Mouse (Mus musculus): ENCODE data around the gene Osgin1. TPM values are rescaled to one million over a fixed set of nuclear protein-coding genes. Genes with fewer than 3 reads are reported as not detected.
A peak's percentile ranks its signal among the peaks of the same experiment; 100 is the strongest.

Gene Osgin1
- 20.6 and 31.2 TPM in 2 replicates for polyA plus RNA-seq (2012; rRNA removed)

GRCm38 (mm10) chr8:119433582-119434174 is at the start of gene Osgin1:
Osgin1 (plus strand) TSS chr8:119434124.
- DNase-seq (ENCODE audit: low read depth): no peak

DNA sequence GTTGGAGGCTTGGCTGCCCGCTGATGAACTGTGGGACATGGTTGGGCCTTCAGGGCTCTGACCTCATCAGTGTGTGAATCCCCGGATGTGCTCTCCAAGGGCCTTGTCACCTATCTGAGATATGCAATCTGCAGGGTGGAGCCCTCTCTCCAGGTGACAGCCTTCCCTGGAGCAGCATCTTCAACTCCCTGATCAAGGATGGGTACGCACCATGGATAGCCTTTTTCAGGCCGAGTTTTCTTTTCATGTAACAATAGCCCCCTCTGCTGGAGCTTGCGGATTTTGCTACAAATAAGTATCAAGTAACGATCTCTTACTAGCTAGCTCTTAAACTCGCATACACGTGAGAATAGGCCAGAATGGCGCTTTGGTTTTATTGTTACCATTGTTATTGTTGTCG is 49.4 kb upstream of the Osgin1 start:
- DNase-seq (ENCODE audit: low read depth): no peak

DNA sequence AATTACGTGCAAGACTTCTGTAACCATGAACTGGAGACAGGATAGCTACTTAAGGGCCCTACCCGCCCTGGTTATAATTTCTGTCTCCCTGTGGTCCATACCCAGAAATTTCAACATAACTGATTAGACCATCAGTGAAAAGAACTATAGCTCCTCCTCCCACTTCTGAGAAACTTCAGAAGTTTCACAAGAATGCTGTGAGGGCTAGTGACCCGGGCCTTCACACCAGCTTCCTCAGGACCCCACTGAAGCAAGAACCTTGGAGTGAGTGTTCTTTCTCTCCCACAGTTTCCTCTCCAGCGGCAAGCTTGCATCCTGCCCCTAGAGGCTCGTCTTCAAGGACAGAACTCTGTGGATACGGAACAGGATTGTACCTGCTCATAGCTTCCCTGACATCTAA is 48.1 kb upstream of the Osgin1 start:
- DNase-seq (ENCODE audit: low read depth): no peak

DNA sequence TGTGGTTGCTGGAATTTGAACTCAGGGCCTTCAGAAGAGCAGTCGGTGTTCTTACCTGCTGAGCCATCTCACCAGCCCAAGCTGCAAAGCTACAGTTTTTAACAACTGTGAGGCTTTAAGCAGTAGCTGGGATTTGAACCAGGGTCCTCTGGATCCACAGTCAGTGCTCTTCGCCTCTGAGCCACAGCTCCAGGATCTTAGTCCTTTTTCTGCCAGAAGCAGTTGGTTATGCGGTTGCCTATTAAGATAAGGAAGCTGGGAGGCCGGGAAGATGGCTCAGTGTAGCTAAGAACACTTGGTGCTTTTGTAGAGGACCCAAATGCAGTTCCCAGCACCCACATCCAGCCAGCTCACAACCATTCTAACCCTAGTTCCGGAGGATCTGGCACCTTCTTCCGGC is 46.9 kb upstream of the Osgin1 start:
- DNase-seq (ENCODE audit: low read depth): no peak

- no peak for DNase-seq (ENCODE audit: low read depth)
Observed at GRCm38 (mm10) chr8:119394097-119394496, 39.8 kb upstream of the Osgin1 start.

DNA sequence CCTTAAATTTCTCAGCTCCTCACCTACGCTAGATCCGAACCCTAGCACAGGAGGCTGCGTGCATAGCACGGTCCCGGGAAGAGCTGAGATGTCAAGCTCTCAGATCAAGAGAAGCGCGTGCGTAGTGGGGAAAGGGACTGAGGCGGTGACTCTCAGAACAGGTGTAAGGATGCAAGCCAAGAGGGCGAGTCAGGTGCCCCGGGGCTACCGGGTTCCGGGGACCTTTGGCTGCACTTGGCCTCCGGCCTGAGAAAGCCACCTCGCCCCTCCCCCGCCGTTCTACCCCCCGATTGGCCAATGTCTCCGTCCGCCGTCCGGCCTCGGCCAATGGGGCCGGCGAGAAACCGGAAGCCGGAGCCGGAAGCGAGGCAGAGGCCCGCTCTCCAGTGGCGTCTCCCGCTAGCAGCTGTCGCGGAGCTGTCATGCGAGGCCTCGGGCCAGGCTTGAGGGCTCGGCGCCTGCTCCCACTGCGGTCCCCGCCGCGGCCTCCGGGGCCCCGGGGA is 39.3 kb upstream of the Osgin1 start, which contains the start of gene Mlycd:
Gene Mlycd (plus strand): TSS at position 355 of the 503 bp plus-strand sequence.
- no peak for DNase-seq (ENCODE audit: low read depth)

DNA sequence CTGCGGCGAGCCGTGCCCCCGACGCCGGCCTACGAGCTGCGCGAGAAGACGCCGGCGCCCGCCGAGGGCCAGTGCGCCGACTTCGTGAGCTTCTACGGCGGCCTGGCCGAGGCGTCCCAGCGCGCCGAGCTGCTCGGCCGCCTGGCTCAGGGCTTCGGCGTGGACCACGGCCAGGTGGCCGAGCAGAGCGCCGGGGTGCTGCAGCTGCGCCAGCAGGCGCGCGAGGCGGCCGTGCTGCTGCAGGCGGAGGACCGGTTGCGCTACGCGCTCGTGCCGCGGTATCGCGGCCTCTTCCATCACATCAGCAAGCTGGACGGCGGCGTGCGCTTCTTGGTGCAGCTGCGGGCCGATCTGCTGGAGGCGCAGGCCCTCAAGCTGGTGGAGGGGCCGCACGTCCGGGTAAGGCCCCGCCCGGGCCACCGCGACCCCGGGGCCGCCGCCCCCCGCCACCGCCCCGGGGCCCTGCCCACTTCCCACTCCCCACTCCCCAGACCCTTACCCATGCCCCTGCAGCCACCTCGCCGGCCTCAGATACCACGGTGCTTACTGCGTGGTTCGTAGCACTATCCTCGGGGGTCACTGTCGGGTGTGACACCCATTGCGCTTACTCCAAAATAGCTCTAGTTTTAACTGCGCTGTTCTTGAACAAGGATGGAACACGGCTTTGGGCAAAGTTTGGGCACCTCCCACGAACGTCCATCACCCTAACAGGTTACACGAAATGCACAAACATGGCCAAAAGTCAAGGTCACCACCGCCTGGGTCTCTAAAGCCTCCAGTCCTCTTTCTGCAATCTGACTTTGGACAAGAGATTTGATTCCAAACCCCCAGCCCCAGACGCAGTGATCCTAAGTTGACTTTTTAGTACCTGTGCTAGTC is 38.6 kb upstream of the Osgin1 start:
- DNase-seq (ENCODE audit: low read depth): no peak

DNA sequence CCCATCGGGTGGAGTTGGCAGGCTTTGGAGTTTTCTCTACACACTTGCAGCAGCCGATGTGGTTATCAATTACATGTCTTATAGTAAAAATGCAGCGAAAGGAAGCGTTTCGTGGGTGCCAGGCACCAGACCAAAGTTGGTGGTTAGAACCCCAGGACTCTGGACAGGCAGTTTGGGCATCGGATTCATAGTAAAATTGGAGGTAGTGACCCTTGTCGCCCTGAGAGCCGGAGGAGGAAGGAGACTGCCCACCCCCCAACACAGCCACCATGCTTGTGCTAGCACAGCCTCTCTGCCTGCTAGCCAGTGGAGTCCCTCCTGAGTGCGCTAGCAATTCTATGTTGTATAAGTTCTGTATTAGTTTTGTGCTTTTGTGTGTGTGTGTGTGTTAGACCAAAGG is 35.4 kb upstream of the Osgin1 start:
- DNase-seq (ENCODE audit: low read depth): no peak

GRCm38 (mm10) chr8:119399255-119399654 is 34.7 kb upstream of the Osgin1 start:
- DNase-seq (ENCODE audit: low read depth): no peak

GRCm38 (mm10) chr8:119400122-119400671 is 33.7 kb upstream of the Osgin1 start:
- no peak for DNase-seq (ENCODE audit: low read depth)

DNA sequence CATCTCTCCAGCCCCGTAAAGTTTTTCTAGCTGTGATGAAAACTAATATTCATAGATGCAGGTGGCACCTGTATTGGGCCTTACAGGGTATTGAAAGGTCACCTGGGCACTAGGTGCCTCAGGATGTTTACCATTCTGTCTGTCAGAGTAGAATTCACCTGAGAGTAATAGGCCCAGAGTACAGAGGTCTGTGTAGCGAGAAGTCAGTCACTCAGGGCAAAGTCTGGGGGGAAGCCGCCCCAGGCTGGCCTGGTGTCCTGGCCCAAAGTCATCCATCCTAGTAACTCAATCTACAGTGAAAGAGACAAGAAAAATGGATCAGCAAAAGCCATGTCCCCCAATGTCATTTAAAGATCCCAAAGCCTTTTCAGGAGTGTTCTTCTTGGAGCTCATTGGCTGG is 33.0 kb upstream of the Osgin1 start:
- DNase-seq (ENCODE audit: low read depth): no peak

- no peak for DNase-seq (ENCODE audit: low read depth)
Observed at GRCm38 (mm10) chr8:119403912-119404311, 30.0 kb upstream of the Osgin1 start.

- no peak for DNase-seq (ENCODE audit: low read depth)
Observed at GRCm38 (mm10) chr8:119404648-119405047, 29.3 kb upstream of the Osgin1 start.

- no peak for DNase-seq (ENCODE audit: low read depth)
Observed at GRCm38 (mm10) chr8:119408311-119408710, 25.6 kb upstream of the Osgin1 start.

DNA sequence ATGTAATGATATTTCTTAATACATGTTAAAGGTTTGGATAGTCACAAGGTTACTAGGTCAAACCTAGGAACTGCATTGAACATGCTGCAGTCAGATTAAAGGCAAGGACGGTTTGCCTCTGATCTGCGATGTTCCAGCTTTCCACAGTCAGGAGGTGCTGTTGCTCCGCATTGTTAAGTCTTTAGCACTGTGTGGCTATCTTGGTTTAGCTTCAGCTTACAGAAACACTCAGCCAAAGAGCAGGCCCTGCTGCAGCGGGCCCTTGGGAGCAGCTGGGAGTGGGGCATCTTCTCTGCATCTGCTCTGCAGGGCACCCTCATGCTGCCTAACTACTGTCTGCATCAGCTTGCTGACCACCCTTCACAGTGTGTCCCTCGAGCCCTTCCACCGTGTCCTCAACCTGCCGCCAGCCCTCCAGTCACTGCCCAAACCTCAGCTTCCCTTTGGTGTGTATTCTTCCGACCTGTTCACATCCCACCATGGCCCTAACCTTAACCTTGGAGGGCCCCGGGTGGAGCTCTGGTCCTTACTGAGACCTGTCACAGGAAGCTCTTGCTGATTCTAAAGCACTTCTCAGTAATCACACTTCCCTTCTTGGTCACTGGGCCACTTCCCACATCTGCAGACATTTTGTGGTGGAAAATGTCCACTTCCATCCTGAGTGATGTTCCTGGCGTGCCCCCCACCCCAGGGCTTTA is 21.7 kb upstream of the Osgin1 start:
- DNase-seq (ENCODE audit: low read depth): no peak

GRCm38 (mm10) chr8:119412735-119413498 is 21.0 kb upstream of the Osgin1 start:
- DNase-seq (ENCODE audit: low read depth): peak; percentile 31

- DNase-seq (ENCODE audit: low read depth): no peak
Observed at GRCm38 (mm10) chr8:119413605-119414004, 20.3 kb upstream of the Osgin1 start.

DNA sequence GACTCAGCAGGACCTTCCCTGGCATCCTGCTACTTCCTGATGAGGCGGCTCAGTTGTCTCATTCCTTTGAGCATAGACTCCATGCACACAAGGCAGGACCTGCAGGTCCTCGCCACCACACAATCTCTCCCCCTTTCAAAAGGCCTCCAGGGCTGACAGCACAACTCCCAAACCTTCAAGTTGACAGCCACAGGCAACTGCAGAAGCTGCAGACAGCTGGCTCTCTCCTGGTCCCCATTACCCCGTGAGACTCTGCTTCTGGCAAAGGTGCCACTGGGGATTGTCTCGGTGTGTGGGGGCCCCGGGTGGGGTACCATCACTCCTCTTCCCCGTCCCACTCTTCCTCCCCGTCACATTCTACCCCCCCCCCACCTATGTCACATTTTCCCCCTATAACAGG is 13.6 kb upstream of the Osgin1 start:
- no peak for DNase-seq (ENCODE audit: low read depth)

- no peak for DNase-seq (ENCODE audit: low read depth)
Observed at GRCm38 (mm10) chr8:119421603-119422122, 12.3 kb upstream of the Osgin1 start.

GRCm38 (mm10) chr8:119422123-119422711 is 11.7 kb upstream of the Osgin1 start:
- DNase-seq (ENCODE audit: low read depth): peak; percentile 52
